Mouse (Mus musculus) hindbrain, embryonic 14.5 days (tissue): ENCODE measurements around the gene Mrpl28. TPM values are rescaled to one million over a fixed set of nuclear protein-coding genes. Genes with fewer than 3 reads are reported as not detected.
A peak's percentile ranks its signal among the peaks of the same experiment; 100 is the strongest.
"Not testable (repeated sequence)": the region's sequence is repeated elsewhere in the genome, so short reads cannot be mapped to it uniquely, and the experiment has no call there.

Experiments
- ATAC-seq: fragments of 200-750 bp; cut with Nextera tagmentation; 2 replicates; pipeline ENCODE4 v1.8.0; 2017; ENCODE audit warnings: moderate number of reproducible peaks, mild to moderate bottlenecking, moderate TSS enrichment, moderate library complexity; ENCODE audit not compliant: low FRiP score
- DNase-seq: peaks from one replicate; pipeline ENCODE4 v3.0.0-alpha.2; 2015; ENCODE audit warnings: low spot score
- H3K27ac ChIP-seq: fragments of 300-500 bp; sonication (generic); 2 replicates; pipeline ENCODE4 v1.5.1; 2014; ENCODE audit warnings: mild to moderate bottlenecking, moderate library complexity
- H3K27me3 ChIP-seq: fragments of 300-500 bp; sonication (generic); 2 replicates; pipeline ENCODE4 v1.6.1; 2014; ENCODE audit warnings: mild to moderate bottlenecking, low read length, mixed read lengths; ENCODE audit not compliant: control insufficient read depth, insufficient read depth
- H3K36me3 ChIP-seq: fragments of 300-500 bp; sonication (generic); replicated peaks from 2 replicates; pipeline ENCODE4 v1.6.1; 2014; ENCODE audit not compliant: control insufficient read depth, insufficient read depth
- H3K4me1 ChIP-seq: fragments of 300-500 bp; sonication (generic); replicated peaks from 2 replicates; pipeline ENCODE4 v1.6.1; 2014; ENCODE audit warnings: antibody characterized with exemption, low read length, mixed read lengths; ENCODE audit not compliant: control insufficient read depth, insufficient read depth
- H3K4me2 ChIP-seq: fragments of 300-500 bp; sonication (generic); replicated peaks from 2 replicates; pipeline ENCODE4 v1.6.1; 2014; ENCODE audit warnings: mild to moderate bottlenecking, moderate library complexity
- H3K4me3 ChIP-seq: fragments of 300-500 bp; sonication (generic); replicated peaks from 2 replicates; pipeline ENCODE4 v1.5.1; 2014; ENCODE audit warnings: mild to moderate bottlenecking, low read length
- H3K9ac ChIP-seq: fragments of 300-500 bp; sonication (generic); 2 replicates; pipeline ENCODE4 v1.6.1; 2014
- H3K9me3 ChIP-seq: fragments of 300-500 bp; sonication (generic); 2 replicates; pipeline ENCODE4 v1.6.1; 2016; ENCODE audit warnings: low read length; ENCODE audit not compliant: control insufficient read depth
- WGBS: fragments of 180-500 bp; shearing (Covaris S2); extraction: QIAGEN DNeasy Blood & Tissue Kit; methylation state at CpG from one replicate; pipeline ENCODE4 v1.1.7; 2014; 5-methylcytosine and 5-hydroxymethylcytosine counted together
- polyA plus RNA-seq: library from polyadenylated mRNA; unstranded; fragments of >200 nt; fragmentation: Nextera tagmentation; extraction: Ambion mirVana; gene quantifications from 2 replicates; pipeline ENCODE4 v1.2.1, GENCODE M21; 2014

Mrpl28 gene
- polyA plus RNA-seq, 1 experiment from 2014 or later: 184 TPM

DNA sequence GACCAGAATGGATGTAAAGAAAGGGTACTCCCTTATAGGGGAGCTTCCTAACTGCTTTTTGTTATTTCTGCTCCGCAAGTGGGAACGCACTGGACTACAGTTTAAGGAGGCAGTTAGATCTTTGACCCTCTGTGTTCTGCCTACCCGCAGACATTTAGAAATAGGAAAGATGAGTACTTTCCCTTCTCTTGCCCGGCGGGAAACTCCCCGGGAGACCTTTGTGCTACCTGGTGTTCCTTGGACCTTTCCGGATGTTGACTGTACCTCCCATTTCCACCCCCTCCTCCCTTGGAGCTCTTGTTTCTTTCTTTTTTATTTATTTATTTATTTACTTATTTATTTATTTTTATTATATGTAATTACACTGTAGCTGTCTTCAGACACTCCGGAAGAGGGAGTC is 9.2 kb upstream of the Mrpl28 start:
- peak overlapping the region; percentile 80 for H3K4me3 ChIP-seq
- peaks cover 59% of the 10 kb centered on the region for H3K27me3 ChIP-seq
- DNase-seq: no peak
- H3K36me3 ChIP-seq: no peaks in the 10 kb centered on the region
- no peak for ATAC-seq
- H3K4me1 ChIP-seq: peaks cover 5% of the 10 kb centered on the region; the same call in 1 of the 2 replicates
- no peaks in the 10 kb centered on the region for H3K9me3 ChIP-seq
- 13% methylated on average over 8 of the region's 8 CpGs for WGBS
- peak overlapping the region; percentile 83 for H3K9ac ChIP-seq
- no peak overlapping the region for H3K27ac ChIP-seq
- peak overlapping the region; percentile 92 for H3K4me2 ChIP-seq

DNA sequence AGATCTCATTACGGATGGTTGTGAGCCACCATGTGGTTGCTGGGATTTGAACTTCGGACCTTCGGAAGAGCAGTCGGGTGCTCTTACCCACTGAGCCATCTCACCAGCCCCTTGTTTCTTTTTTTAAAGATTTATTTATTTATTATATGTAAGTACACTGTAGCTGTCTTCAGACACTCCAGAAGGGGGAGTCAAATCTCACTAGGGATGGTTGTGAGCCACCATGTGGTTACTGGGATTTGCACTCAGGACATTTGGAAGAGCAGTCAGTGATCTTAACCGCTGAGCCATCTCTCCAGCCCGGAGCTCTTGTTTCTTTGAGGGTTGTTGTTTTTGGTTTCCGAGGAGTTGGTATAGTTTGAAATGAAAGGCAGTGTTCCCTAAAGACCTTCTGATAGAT is 8.8 kb upstream of the Mrpl28 start:
- WGBS: 64% methylated on average over 7 of the region's 7 CpGs
- not testable (repeated sequence) for H3K4me1 ChIP-seq, H3K4me3 ChIP-seq, H3K4me2 ChIP-seq, H3K9me3 ChIP-seq, ATAC-seq, H3K36me3 ChIP-seq, DNase-seq, H3K9ac ChIP-seq, H3K27ac ChIP-seq
- H3K27me3 ChIP-seq: peaks cover 59% of the 10 kb centered on the region

DNA sequence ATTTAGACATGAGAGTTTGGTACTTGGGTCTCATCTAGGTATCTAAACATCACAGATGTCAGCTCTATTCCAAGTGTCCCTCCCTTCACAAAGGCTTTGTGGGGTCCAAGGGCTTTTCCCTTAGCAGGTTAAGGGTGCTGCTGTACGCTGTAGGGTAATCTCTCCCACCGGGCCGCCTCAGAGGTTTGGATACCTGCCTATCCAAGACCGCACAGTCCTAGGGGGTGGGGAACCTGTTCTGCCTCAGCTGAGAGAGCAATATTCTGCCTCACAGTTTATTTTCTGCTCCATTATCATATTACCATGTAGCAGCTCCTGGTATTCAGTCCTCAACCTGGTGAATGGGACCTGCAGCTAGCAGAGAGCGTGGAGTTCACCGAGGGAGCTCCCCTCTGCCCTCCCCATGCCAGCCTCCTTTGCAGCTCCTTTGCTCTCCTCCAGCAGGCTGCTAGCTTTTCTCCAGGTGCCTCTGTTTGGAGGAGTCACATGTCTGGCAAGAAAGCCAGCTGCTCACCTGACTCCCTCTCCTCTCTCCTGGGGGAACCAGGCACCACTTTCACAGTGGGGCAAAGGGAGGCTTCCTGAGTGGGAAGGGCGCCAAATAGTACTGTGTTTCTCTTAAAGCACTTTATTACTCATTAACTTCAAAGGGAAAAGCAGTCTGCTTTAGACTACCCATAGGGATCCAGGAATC is 7.9 kb upstream of the Mrpl28 start:
- DNase-seq (no peak), ATAC-seq (no peak)
- Histone ChIP-seq H3K36me3 (no peaks in the 10 kb centered on the region), H3K9ac (no peak overlapping the region), H3K27ac (no peak overlapping the region), H3K27me3 (peaks cover 55% of the 10 kb centered on the region), H3K4me1 (peaks cover 8% of the 10 kb centered on the region; the same call in 1 of the 2 replicates), H3K4me2 (no peak overlapping the region), H3K9me3 (no peaks in the 10 kb centered on the region), H3K4me3 (no peak overlapping the region)
- 81% methylated on average over 7 of the region's 7 CpGs for WGBS

DNA sequence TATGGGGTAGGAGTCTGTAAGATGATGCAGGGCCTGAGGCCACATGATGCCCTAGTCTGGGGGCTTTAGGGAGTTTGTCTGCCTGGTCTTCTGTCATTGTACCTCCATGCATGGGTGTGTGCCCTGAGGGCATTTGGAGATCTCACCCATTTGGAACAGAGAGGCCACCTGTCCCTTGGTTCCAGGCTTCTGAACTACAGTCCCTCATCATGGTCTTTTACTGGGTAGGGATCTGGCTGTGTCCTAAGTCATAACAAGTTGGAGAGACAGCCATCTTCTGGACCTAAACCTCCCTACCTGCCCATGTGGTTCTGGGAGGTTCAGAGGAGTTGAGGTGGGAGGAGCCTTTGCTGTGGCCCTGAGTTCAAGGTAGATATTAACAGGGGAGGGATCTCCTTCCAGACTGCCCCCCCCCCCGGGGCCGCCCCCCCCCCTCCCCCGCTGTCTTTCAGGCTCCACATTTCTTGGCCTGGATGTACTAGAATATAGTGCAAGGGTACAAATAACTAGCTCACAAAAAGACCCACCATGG is 7.3 kb upstream of the Mrpl28 start:
- Histone ChIP-seq H3K4me2 (no peak overlapping the region), H3K9me3 (no peaks in the 10 kb centered on the region), H3K4me3 (no peak overlapping the region), H3K4me1 (peaks cover 9% of the 10 kb centered on the region; the same call in 1 of the 2 replicates), H3K9ac (no peak overlapping the region), H3K27me3 (peaks cover 48% of the 10 kb centered on the region), H3K36me3 (no peaks in the 10 kb centered on the region), H3K27ac (no peak overlapping the region)
- no peak for ATAC-seq
- WGBS: 83% methylated on average over 2 of the region's 3 CpGs
- no peak for DNase-seq

DNA sequence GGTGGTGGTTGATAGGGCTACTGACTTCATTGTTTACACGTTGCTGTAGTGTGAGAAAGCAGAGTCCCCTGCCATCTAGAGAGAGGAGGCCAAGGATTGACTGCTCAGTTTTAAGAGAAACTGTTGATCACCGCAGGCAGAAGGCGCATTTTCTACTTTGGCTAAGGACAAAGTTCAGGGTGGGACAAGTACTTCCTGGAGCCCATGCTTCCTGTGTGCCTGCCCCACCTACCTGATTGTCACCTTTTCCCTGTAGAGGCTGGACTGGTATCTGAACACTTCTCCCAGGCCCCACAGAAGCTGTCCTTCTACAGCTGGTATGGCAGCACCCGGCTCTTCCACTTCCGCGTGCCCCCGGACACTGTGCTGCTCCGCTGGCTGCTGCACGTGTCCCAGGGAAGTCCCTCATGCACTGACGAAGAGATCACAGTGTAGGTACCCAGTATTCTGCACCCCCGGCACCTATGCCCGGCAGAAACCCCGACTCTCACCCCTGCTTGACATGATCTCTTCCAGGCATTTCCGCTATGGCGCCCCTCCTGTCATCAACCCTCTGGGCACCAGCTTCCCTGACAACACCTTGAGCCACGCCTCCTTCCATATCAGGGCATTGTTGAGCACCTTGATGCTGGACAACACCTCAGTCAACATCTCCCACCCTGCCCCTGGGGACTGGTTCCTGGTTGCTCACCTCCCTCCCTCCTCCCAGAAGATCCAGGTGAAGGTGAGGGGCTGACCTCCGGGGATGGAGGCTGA is 6.6 kb upstream of the Mrpl28 start:
- Histone ChIP-seq H3K4me2 (no peak overlapping the region), H3K9me3 (no peaks in the 10 kb centered on the region), H3K4me1 (peaks cover 9% of the 10 kb centered on the region; the same call in 1 of the 2 replicates), H3K27ac (no peak overlapping the region), H3K9ac (no peak overlapping the region), H3K36me3 (no peaks in the 10 kb centered on the region), H3K27me3 (peaks cover 42% of the 10 kb centered on the region), H3K4me3 (no peak overlapping the region)
- no peak for ATAC-seq
- no peak for DNase-seq
- WGBS: 89% methylated on average over 17 of the region's 17 CpGs

DNA sequence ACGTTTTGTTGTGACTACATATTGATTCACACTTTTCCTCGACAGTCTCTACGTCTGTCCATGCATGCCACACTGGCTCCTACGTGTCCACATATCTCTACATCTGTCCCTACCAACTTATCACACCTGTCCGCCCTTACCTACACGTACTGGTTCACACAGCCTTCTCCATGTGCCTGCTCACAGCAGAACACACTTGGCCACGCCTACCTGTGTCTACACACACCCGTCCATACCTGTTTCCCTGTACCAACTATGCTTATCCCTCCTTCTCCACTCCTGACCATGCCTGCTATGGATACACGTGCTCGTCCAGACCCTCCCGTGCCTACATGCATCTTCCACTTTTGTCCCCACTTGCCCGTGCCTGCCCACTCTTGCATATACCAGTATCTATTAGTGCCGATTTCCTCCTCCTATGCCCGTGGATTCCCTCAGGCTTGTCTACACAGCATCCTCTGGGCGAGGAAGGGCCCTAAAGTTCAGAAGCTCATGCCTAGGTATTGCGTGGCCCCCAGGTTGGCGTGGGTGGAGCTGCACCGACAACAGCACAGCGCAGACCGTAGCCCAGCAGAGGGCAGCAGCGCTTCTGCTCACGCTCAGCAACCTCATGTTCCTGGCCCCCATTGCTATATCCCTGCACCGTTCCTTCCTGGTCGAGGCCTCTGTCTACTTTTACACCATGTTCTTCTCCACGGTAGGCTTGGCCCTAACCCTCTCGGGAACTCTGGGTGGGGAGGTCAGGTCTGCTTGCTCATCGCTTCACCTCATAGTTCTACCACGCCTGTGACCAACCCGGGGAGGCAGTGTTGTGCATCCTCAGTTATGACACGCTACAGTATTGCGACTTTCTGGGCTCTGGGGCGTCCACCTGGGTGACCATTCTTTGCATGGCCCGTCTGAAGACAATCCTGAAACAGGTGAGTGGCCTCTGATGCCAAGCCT is 3.3 kb upstream of the Mrpl28 start:
- DNase-seq: peak; percentile 69
- 53% methylated on average over 33 of the region's 33 CpGs for WGBS
- Histone ChIP-seq H3K27ac (no peak overlapping the region), H3K27me3 (peaks cover 23% of the 10 kb centered on the region), H3K36me3 (no peaks in the 10 kb centered on the region), H3K4me1 (peaks cover 12% of the 10 kb centered on the region), H3K4me2 (no peak overlapping the region), H3K9ac (no peak overlapping the region), H3K9me3 (no peaks in the 10 kb centered on the region), H3K4me3 (no peak overlapping the region)
- peak; percentile 9; the same call in 1 of the 2 replicates for ATAC-seq

DNA sequence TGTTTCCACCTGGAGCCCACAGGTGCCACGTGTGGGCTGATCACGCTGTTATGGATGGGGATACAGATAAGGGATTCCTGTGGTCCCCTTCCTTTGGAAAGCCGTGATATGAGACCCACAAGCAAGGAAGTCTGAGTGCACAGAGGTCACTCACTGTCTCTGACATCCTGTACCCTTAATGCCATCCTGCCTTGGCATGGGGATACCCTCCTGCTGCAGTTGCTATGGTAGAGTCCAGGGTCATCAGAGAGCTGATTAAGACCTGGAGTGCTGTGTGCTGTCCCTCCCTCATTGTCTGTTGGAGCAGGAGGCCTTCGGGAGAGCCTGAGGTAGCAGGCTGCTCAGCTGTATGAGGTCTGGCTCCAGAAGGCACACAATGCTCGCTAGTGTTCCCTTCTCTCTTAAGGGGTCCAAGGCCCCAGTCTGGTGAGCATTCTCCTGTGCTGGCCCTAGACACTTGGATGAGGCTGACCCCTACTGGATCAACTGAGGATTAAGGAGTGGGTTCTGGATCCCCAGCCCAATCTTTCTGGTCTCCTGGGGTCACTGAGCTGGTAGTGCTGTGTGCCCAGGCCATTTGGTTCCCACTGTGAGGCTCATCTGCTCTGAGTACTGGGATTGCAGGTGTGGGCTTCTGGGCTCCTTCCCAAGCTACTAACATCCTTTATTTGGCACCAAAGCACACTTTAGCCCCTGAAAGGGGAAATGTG is 714 bp upstream of the Mrpl28 start:
- Histone ChIP-seq H3K27me3 (no peaks in the 10 kb centered on the region; the same call in 1 of the 2 replicates), H3K4me2 (no peak overlapping the region), H3K4me1 (peaks cover 12% of the 10 kb centered on the region), H3K9ac (no peak overlapping the region), H3K4me3 (no peak overlapping the region), H3K27ac (no peak overlapping the region), H3K36me3 (peaks cover 25% of the 10 kb centered on the region), H3K9me3 (no peaks in the 10 kb centered on the region)
- ATAC-seq (no peak), DNase-seq (no peak)
- WGBS: 55% methylated on average over 5 of the region's 5 CpGs

DNA sequence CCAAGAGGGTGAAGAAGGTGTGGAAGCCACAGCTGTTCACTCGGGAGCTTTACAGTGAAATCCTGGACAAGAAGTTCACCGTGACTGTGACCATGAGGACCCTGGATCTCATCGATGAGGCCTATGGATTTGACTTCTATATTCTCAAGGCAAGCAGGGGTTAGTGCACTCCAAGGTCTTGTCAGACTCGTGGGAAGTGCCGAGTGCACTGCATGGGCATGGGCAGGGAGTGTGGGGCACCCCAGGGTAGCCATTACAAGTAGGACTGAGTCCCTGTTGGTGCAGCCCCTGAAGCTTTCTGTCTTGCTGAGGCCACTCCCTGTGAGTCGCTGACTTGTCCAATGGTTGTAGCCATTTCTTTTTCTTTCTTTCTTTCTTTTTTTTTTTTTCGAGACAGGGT is 1.3 kb downstream of the Mrpl28 start:
- H3K9me3 ChIP-seq: no peaks in the 10 kb centered on the region
- H3K4me1 ChIP-seq: peaks cover 12% of the 10 kb centered on the region
- no peak overlapping the region for H3K27ac ChIP-seq
- WGBS: 88% methylated on average over 7 of the region's 7 CpGs
- peak overlapping the region; percentile 65 for H3K4me2 ChIP-seq
- ATAC-seq: no peak
- H3K27me3 ChIP-seq: no peaks in the 10 kb centered on the region
- H3K9ac ChIP-seq: peak overlapping the region; percentile 82; the same call in 1 of the 2 replicates
- peaks cover 44% of the 10 kb centered on the region for H3K36me3 ChIP-seq
- no peak for DNase-seq
- peak overlapping the region; percentile 86 for H3K4me3 ChIP-seq
